9 mouse cellular contexts compared by ENCODE assay signal in the genomic region with DNA sequence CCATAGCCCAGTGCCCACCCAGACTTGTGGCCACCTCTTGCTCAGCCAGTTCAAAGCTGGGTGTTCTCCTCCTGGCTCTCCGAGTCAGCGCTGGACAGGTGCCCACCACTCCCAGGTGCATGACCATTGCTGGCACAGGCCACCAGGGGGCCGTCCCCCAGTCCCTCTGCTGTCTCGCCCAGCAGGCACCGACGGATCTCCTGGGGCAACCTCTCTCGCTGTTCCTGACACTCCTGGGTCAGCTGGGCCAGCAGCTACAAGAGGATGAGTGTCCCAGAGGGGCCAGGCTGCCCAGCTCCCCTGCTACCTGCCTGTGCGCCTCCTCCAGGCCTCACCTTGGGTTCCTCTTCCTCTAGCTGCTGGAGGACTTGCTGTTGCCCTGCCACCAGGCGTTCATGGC. TPM values are rescaled to one million over a fixed set of nuclear protein-coding genes. Genes with fewer than 3 reads are reported as not detected.
DNase-seq lines count a peak whose midpoint lies in the region; ATAC-seq and TF ChIP-seq lines count a peak whose summit lies in the region.
"Had no signal": no experiment of that assay in that cellular context is flagged by ENCODE, and none has a peak within 500 bp of the region (broad histone marks: within the 10 kb centered on the region; RNA-seq: fewer than 3 reads in every experiment).

No protein-coding gene starts in this region.

- DNase-seq in hindbrain, embryonic 10.5 days (ENCODE audit: low spot score): no peak
- DNase-seq in hindbrain, embryonic 14.5 days (ENCODE audit: low spot score): no peak
- peak; percentile 41 for DNase-seq in lung, embryonic 14.5 days
- no peak for DNase-seq in layer of hippocampus, adult 18-20 months (ENCODE audit: low spot score in 2 of 2)

- H3K4me3 ChIP-seq in hindbrain, embryonic 10.5 days: peak overlapping the region; percentile 0; the same call in 1 of the 2 replicates
- no peak overlapping the region for H3K4me3 ChIP-seq in hindbrain, embryonic 14.5 days (replicated peaks; ENCODE audit: low read length)
- H3K4me3 ChIP-seq in E14TG2a.4 (replicated peaks; ENCODE audit: low read length): no peak overlapping the region
- H3K4me3 ChIP-seq in bone marrow, adult 2 months (replicated peaks; ENCODE audit: control insufficient read depth, low read depth, low read length): no peak overlapping the region
- no peak overlapping the region for H3K4me3 ChIP-seq in lung, embryonic 14.5 days (ENCODE audit: low read depth, low read length)

- no peak overlapping the region for H3K4me2 ChIP-seq in hindbrain, embryonic 14.5 days (replicated peaks)
- no peak overlapping the region for H3K4me2 ChIP-seq in lung, embryonic 14.5 days

- H3K9me3 ChIP-seq in hindbrain, embryonic 10.5 days: no peaks in the 10 kb centered on the region
- H3K9me3 ChIP-seq in hindbrain, embryonic 14.5 days (ENCODE audit: control insufficient read depth, low read length): no peaks in the 10 kb centered on the region
- no peaks in the 10 kb centered on the region for H3K9me3 ChIP-seq in E14TG2a.4 (ENCODE audit: low read length)
- H3K9me3 ChIP-seq in lung, embryonic 14.5 days (ENCODE audit: low read depth, low read length): no peaks in the 10 kb centered on the region

- peak; percentile 30; the same call in 1 of the 2 replicates for TF ChIP-seq CTCF in E14TG2a.4 (conservative IDR thresholded peaks at IDR 0.05; ENCODE audit: low read length)
- peak; percentile 49; the same call in 1 of the 2 replicates for TF ChIP-seq CTCF in bone marrow, adult 2 months (IDR thresholded peaks at IDR 0.05; ENCODE audit: control insufficient read depth, insufficient read depth, low read length)
- peak; percentile 71 for TF ChIP-seq CTCF in lung, embryonic 14.5 days (IDR thresholded peaks at IDR 0.05; ENCODE audit: low read depth)

- WGBS in hindbrain, embryonic 10.5 days: 65% methylated on average over 9 of the region's 9 CpGs
- WGBS in hindbrain, embryonic 14.5 days: 60% methylated on average over 9 of the region's 9 CpGs
- whole genome bisulfite sequencing in bone marrow, adult 2 months: 58% methylated on average over 9 of the region's 9 CpGs
- WGBS in lung, embryonic 14.5 days: 45% methylated on average over 9 of the region's 9 CpGs

- H3K9ac ChIP-seq in hindbrain, embryonic 14.5 days: no peak overlapping the region
- H3K9ac ChIP-seq in lung, embryonic 14.5 days: no peak overlapping the region

- H3K27ac ChIP-seq in hindbrain, embryonic 10.5 days: peak overlapping the region; percentile 25; the same call in 1 of the 2 replicates
- H3K27ac ChIP-seq in hindbrain, embryonic 14.5 days: no peak overlapping the region
- H3K27ac ChIP-seq in bone marrow, adult 2 months (ENCODE audit: control insufficient read depth, insufficient read depth, low read depth, low read length, poor library complexity): no peak overlapping the region
- no peak overlapping the region for H3K27ac ChIP-seq in lung, embryonic 14.5 days (ENCODE audit: low read depth)

- H3K4me1 ChIP-seq in hindbrain, embryonic 10.5 days (replicated peaks): peaks cover 39% of the 10 kb centered on the region
- peaks cover 19% of the 10 kb centered on the region for H3K4me1 ChIP-seq in hindbrain, embryonic 14.5 days (replicated peaks; ENCODE audit: control insufficient read depth, insufficient read depth, low read length)
- peaks cover 86% of the 10 kb centered on the region for H3K4me1 ChIP-seq in E14TG2a.4 (replicated peaks; ENCODE audit: low read depth, low read length)
- peaks cover 2% of the 10 kb centered on the region; the same call in 1 of the 2 replicates for H3K4me1 ChIP-seq in bone marrow, adult 2 months (ENCODE audit: control insufficient read depth, insufficient read depth, low read length)
- H3K4me1 ChIP-seq in lung, embryonic 14.5 days (ENCODE audit: insufficient read depth): peaks cover 17% of the 10 kb centered on the region

- ATAC-seq in hindbrain, embryonic 14.5 days (ENCODE audit: low FRiP score): no peak
- no peak for ATAC-seq in lung, embryonic 14.5 days (ENCODE audit: insufficient read depth)
- no peak for ATAC-seq in megakaryocyte-erythroid progenitor cell, adult 5-6 weeks (replicated peaks; ENCODE audit: low FRiP score, low TSS enrichment, poor library complexity, severe bottlenecking)
- ATAC-seq in inflammation-experienced regulatory T-cells, adult 6 months: no peak

- H3K36me3 ChIP-seq in hindbrain, embryonic 10.5 days: peaks cover 49% of the 10 kb centered on the region
- H3K36me3 ChIP-seq in hindbrain, embryonic 14.5 days (replicated peaks; ENCODE audit: control insufficient read depth, insufficient read depth): 0 out of 2 replicates have a peak, but pooled peaks cover 19% of the 10 kb centered on the region
- H3K36me3 ChIP-seq in E14TG2a.4 (ENCODE audit: insufficient read depth, low read length): peaks cover 73% of the 10 kb centered on the region
- H3K36me3 ChIP-seq in lung, embryonic 14.5 days (ENCODE audit: insufficient read depth): peaks cover 57% of the 10 kb centered on the region

- H3K27me3 ChIP-seq in hindbrain, embryonic 10.5 days (ENCODE audit: insufficient read depth, poor library complexity, severe bottlenecking): no peaks in the 10 kb centered on the region
- no peaks in the 10 kb centered on the region for H3K27me3 ChIP-seq in hindbrain, embryonic 14.5 days (ENCODE audit: control insufficient read depth, insufficient read depth, low read length)
- H3K27me3 ChIP-seq in E14TG2a.4 (ENCODE audit: insufficient read depth, low read length): no peaks in the 10 kb centered on the region
- no peaks in the 10 kb centered on the region for H3K27me3 ChIP-seq in lung, embryonic 14.5 days (ENCODE audit: insufficient read depth, low read length)

- no peak for TF ChIP-seq POLR2A in bone marrow, adult 2 months (IDR thresholded peaks at IDR 0.05; ENCODE audit: borderline replicate concordance, control insufficient read depth, low read depth, low read length)

RNA-seq across cellular contexts. Expression of a gene that starts 11.8 kb away (rescaled TPM):
- 31.2 and 40.9 TPM in 2 replicates for polyA plus RNA-seq in hindbrain, embryonic 10.5 days (2016; fragmentation: Nextera tagmentation; extraction: Ambion mirVana)
- 60.2 and 68.8 TPM in 2 replicates for polyA plus RNA-seq in hindbrain, embryonic 14.5 days (2014; fragmentation: Nextera tagmentation; extraction: Ambion mirVana)
- polyA plus RNA-seq in bone marrow, adult 2 months (2011; ENCODE audit: insufficient read depth, insufficient read length, low replicate concordance, missing spikeins): 18.7 and 31.9 TPM in 2 replicates
- polyA plus RNA-seq in lung, embryonic 14.5 days (2014; fragmentation: Nextera tagmentation; extraction: Ambion mirVana): 21.8 and 23.5 TPM in 2 replicates
- total RNA-seq in megakaryocyte-erythroid progenitor cell, adult 5-6 weeks (2014; fragmentation: Nextera tagmentation): 8.0 and 16.1 TPM in 2 replicates
- 7.0 and 15.7 TPM in 2 replicates for total RNA-seq in megakaryocyte-erythroid progenitor cell, adult 5-6 weeks (2017)
- polyA plus RNA-seq in inflammation-experienced regulatory T-cells, adult 6 months (2017; shearing (Covaris generic)): 10 to 100 TPM in 1 of 3 experiments, 1 to 10 TPM in 2; 4.6 to 13.0 (median 9.1) TPM
- 100 to 1,000 TPM; 105 to 108 TPM for total RNA-seq in layer of hippocampus, adult 18-20 months (2021)

RNA-seq across cellular contexts. Expression of a gene that starts 12.4 kb away (rescaled TPM):
- polyA plus RNA-seq in hindbrain, embryonic 10.5 days (2016; fragmentation: Nextera tagmentation; extraction: Ambion mirVana): 63.1 and 75.5 TPM in 2 replicates
- 81.8 and 84.5 TPM in 2 replicates for polyA plus RNA-seq in hindbrain, embryonic 14.5 days (2014; fragmentation: Nextera tagmentation; extraction: Ambion mirVana)
- 15.4 and 20.4 TPM in 2 replicates for polyA plus RNA-seq in bone marrow, adult 2 months (2011; ENCODE audit: insufficient read depth, insufficient read length, low replicate concordance, missing spikeins)
- polyA plus RNA-seq in lung, embryonic 14.5 days (2014; fragmentation: Nextera tagmentation; extraction: Ambion mirVana): 61.0 and 65.0 TPM in 2 replicates
- 17.5 and 20.6 TPM in 2 replicates for total RNA-seq in megakaryocyte-erythroid progenitor cell, adult 5-6 weeks (2014; fragmentation: Nextera tagmentation)
- 29.0 and 39.2 TPM in 2 replicates for total RNA-seq in megakaryocyte-erythroid progenitor cell, adult 5-6 weeks (2017)
- polyA plus RNA-seq in inflammation-experienced regulatory T-cells, adult 6 months (2017; shearing (Covaris generic)): 10 to 100 TPM; 42.9 to 55.0 (median 47.6) TPM
- total RNA-seq in layer of hippocampus, adult 18-20 months (2021): 10 to 100 TPM; 37.8 to 44.4 TPM

RNA-seq across cellular contexts. Expression of a gene that starts 19.7 kb away (rescaled TPM):
- polyA plus RNA-seq in hindbrain, embryonic 10.5 days (2016; fragmentation: Nextera tagmentation; extraction: Ambion mirVana): not detected in 2 replicates
- 8.5 and 10.9 TPM in 2 replicates for polyA plus RNA-seq in hindbrain, embryonic 14.5 days (2014; fragmentation: Nextera tagmentation; extraction: Ambion mirVana)
- polyA plus RNA-seq in bone marrow, adult 2 months (2011; ENCODE audit: insufficient read depth, insufficient read length, low replicate concordance, missing spikeins): not detected in 2 replicates
- 0.17 and 0.38 TPM in 2 replicates for polyA plus RNA-seq in lung, embryonic 14.5 days (2014; fragmentation: Nextera tagmentation; extraction: Ambion mirVana)
- total RNA-seq in megakaryocyte-erythroid progenitor cell, adult 5-6 weeks (2014; fragmentation: Nextera tagmentation): not detected in 2 replicates
- total RNA-seq in megakaryocyte-erythroid progenitor cell, adult 5-6 weeks (2017): not detected in 2 replicates
- polyA plus RNA-seq in inflammation-experienced regulatory T-cells, adult 6 months (2017; shearing (Covaris generic)): not detected
- total RNA-seq in layer of hippocampus, adult 18-20 months (2021): 10 to 100 TPM; 15.4 to 17.0 TPM
- total RNA-seq: neutrophil, adult 5-6 weeks had no signal

RNA-seq across cellular contexts. Expression of a gene that starts 20.7 kb away (rescaled TPM):
- polyA plus RNA-seq in hindbrain, embryonic 10.5 days (2016; fragmentation: Nextera tagmentation; extraction: Ambion mirVana): 157 and 186 TPM in 2 replicates
- 211 and 215 TPM in 2 replicates for polyA plus RNA-seq in hindbrain, embryonic 14.5 days (2014; fragmentation: Nextera tagmentation; extraction: Ambion mirVana)
- 83.5 and 137 TPM in 2 replicates for polyA plus RNA-seq in bone marrow, adult 2 months (2011; ENCODE audit: insufficient read depth, insufficient read length, low replicate concordance, missing spikeins)
- 218 and 224 TPM in 2 replicates for polyA plus RNA-seq in lung, embryonic 14.5 days (2014; fragmentation: Nextera tagmentation; extraction: Ambion mirVana)
- 316 and 412 TPM in 2 replicates for total RNA-seq in megakaryocyte-erythroid progenitor cell, adult 5-6 weeks (2014; fragmentation: Nextera tagmentation)
- 174 and 192 TPM in 2 replicates for total RNA-seq in megakaryocyte-erythroid progenitor cell, adult 5-6 weeks (2017)
- 10 to 100 TPM; 18.2 to 35.2 (median 29.7) TPM for polyA plus RNA-seq in inflammation-experienced regulatory T-cells, adult 6 months (2017; shearing (Covaris generic))
- total RNA-seq in layer of hippocampus, adult 18-20 months (2021): 10 to 100 TPM; 60.8 to 61.9 TPM

RNA-seq across cellular contexts. Expression of a gene that starts 22.2 kb away (rescaled TPM):
- polyA plus RNA-seq in hindbrain, embryonic 10.5 days (2016; fragmentation: Nextera tagmentation; extraction: Ambion mirVana): 22.3 and 28.3 TPM in 2 replicates
- 10.6 and 11.4 TPM in 2 replicates for polyA plus RNA-seq in hindbrain, embryonic 14.5 days (2014; fragmentation: Nextera tagmentation; extraction: Ambion mirVana)
- polyA plus RNA-seq in bone marrow, adult 2 months (2011; ENCODE audit: insufficient read depth, insufficient read length, low replicate concordance, missing spikeins): 9.7 and 14.6 TPM in 2 replicates
- 53.3 and 55.9 TPM in 2 replicates for polyA plus RNA-seq in lung, embryonic 14.5 days (2014; fragmentation: Nextera tagmentation; extraction: Ambion mirVana)
- 12.1 and 18.6 TPM in 2 replicates for total RNA-seq in megakaryocyte-erythroid progenitor cell, adult 5-6 weeks (2014; fragmentation: Nextera tagmentation)
- total RNA-seq in megakaryocyte-erythroid progenitor cell, adult 5-6 weeks (2017): 4.3 and 4.8 TPM in 2 replicates
- 1 to 10 TPM; 2.8 to 4.3 (median 3.6) TPM for polyA plus RNA-seq in inflammation-experienced regulatory T-cells, adult 6 months (2017; shearing (Covaris generic))
- total RNA-seq in layer of hippocampus, adult 18-20 months (2021): 10 to 100 TPM; 13.3 to 14.4 TPM
